Mouse (Mus musculus): ENCODE measurements at regions not wholly inside any gene's neighbourhood (a gene's known extent, or its start where the extent isn't known, plus 50 kb on each side); places are given as distances from the start of the nearest gene placed in this dataset.

- no peak overlapping the region for H3K4me3 ChIP-seq (ENCODE audit: low read depth, low read length)
- no peaks in the 10 kb centered on the region for H3K27me3 ChIP-seq (ENCODE audit: control insufficient read depth, insufficient read depth, low read length)
- no peaks in the 10 kb centered on the region; the same call in 1 of the 2 replicates for H3K4me1 ChIP-seq (ENCODE audit: control insufficient read depth, insufficient read depth, low read length)
- ATAC-seq (ENCODE audit: low FRiP score) (no peak), DNase-seq (ENCODE audit: low spot score, missing footprints) (no peak)
- no peak overlapping the region for H3K9ac ChIP-seq (ENCODE audit: low read length)
- H3K4me2 ChIP-seq = no peak overlapping the region
- no peaks in the 10 kb centered on the region for H3K36me3 ChIP-seq (ENCODE audit: control insufficient read depth, insufficient read depth, low read length)
- H3K27ac ChIP-seq (ENCODE audit: low read depth, low read length) = no peak overlapping the region
- 65% methylated on average over 9 of the region's 9 CpGs for WGBS
- H3K9me3 ChIP-seq (ENCODE audit: control insufficient read depth, low read length) = no peaks in the 10 kb centered on the region
These were observed 445.5 kb upstream of the Cdh11 start for GRCm38 (mm10) chr8:103230741-103231475.

GRCm38 (mm10) chr8:103234374-103234773 is 448.9 kb upstream of the Cdh11 start:
- Histone ChIP-seq H3K4me2 (no peak overlapping the region), H3K9me3 (ENCODE audit: control insufficient read depth, low read length) (no peaks in the 10 kb centered on the region), H3K27me3 (ENCODE audit: control insufficient read depth, insufficient read depth, low read length) (no peaks in the 10 kb centered on the region), H3K36me3 (ENCODE audit: control insufficient read depth, insufficient read depth, low read length) (no peaks in the 10 kb centered on the region), H3K4me1 (ENCODE audit: control insufficient read depth, insufficient read depth, low read length) (no peaks in the 10 kb centered on the region; the same call in 1 of the 2 replicates), H3K9ac (ENCODE audit: low read length) (no peak overlapping the region), H3K4me3 (ENCODE audit: low read depth, low read length) (no peak overlapping the region), H3K27ac (ENCODE audit: low read depth, low read length) (no peak overlapping the region)
- no peak for ATAC-seq (ENCODE audit: low FRiP score)
- DNase-seq (ENCODE audit: low spot score, missing footprints) = no peak
- WGBS = 61% methylated on average over 2 of the region's 2 CpGs

- Histone ChIP-seq H3K4me2 (no peak overlapping the region), H3K4me3 (ENCODE audit: low read depth, low read length) (no peak overlapping the region), H3K4me1 (ENCODE audit: control insufficient read depth, insufficient read depth, low read length) (no peaks in the 10 kb centered on the region; the same call in 1 of the 2 replicates), H3K27ac (ENCODE audit: low read depth, low read length) (no peak overlapping the region), H3K9ac (ENCODE audit: low read length) (no peak overlapping the region), H3K36me3 (ENCODE audit: control insufficient read depth, insufficient read depth, low read length) (no peaks in the 10 kb centered on the region), H3K27me3 (ENCODE audit: control insufficient read depth, insufficient read depth, low read length) (no peaks in the 10 kb centered on the region), H3K9me3 (ENCODE audit: control insufficient read depth, low read length) (no peaks in the 10 kb centered on the region)
- ATAC-seq (ENCODE audit: low FRiP score) (no peak), DNase-seq (ENCODE audit: low spot score, missing footprints) (no peak)
- WGBS = 59% methylated on average over 1 of the region's 1 CpGs
These were observed 450.2 kb upstream of the Cdh11 start for GRCm38 (mm10) chr8:103235614-103236013.

- H3K4me3 ChIP-seq (ENCODE audit: low read depth, low read length) = no peak overlapping the region
- H3K4me2 ChIP-seq = no peak overlapping the region
- H3K36me3 ChIP-seq (ENCODE audit: control insufficient read depth, insufficient read depth, low read length) = no peaks in the 10 kb centered on the region
- DNase-seq (ENCODE audit: low spot score, missing footprints) (peak; percentile 51), ATAC-seq (ENCODE audit: low FRiP score) (no peak)
- no peak overlapping the region for H3K27ac ChIP-seq (ENCODE audit: low read depth, low read length)
- H3K27me3 ChIP-seq (ENCODE audit: control insufficient read depth, insufficient read depth, low read length) = no peaks in the 10 kb centered on the region
- no peak overlapping the region for H3K9ac ChIP-seq (ENCODE audit: low read length)
- no peaks in the 10 kb centered on the region for H3K4me1 ChIP-seq (ENCODE audit: control insufficient read depth, insufficient read depth, low read length)
- H3K9me3 ChIP-seq (ENCODE audit: control insufficient read depth, low read length) = no peaks in the 10 kb centered on the region
These were observed 453.1 kb upstream of the Cdh11 start for GRCm38 (mm10) chr8:103238456-103238970.

- H3K27me3 ChIP-seq (ENCODE audit: control insufficient read depth, insufficient read depth, low read length) = no peaks in the 10 kb centered on the region
- ATAC-seq (ENCODE audit: low FRiP score) = no peak
- no peak overlapping the region for H3K4me2 ChIP-seq
- H3K4me1 ChIP-seq (ENCODE audit: control insufficient read depth, insufficient read depth, low read length) = no peaks in the 10 kb centered on the region
- peak; percentile 65 for DNase-seq (ENCODE audit: low spot score, missing footprints)
- no peak overlapping the region for H3K9ac ChIP-seq (ENCODE audit: low read length)
- no peak overlapping the region for H3K27ac ChIP-seq (ENCODE audit: low read depth, low read length)
- no peaks in the 10 kb centered on the region for H3K36me3 ChIP-seq (ENCODE audit: control insufficient read depth, insufficient read depth, low read length)
- H3K9me3 ChIP-seq (ENCODE audit: control insufficient read depth, low read length) = no peaks in the 10 kb centered on the region
- H3K4me3 ChIP-seq (ENCODE audit: low read depth, low read length) = no peak overlapping the region
- WGBS = 85% methylated on average over 2 of the region's 2 CpGs
These were observed 458.7 kb upstream of the Cdh11 start for GRCm38 (mm10) chr8:103244169-103244568.

GRCm38 (mm10) chr8:103244658-103245057 is 459.2 kb upstream of the Cdh11 start:
- DNase-seq (ENCODE audit: low spot score, missing footprints) = peak; percentile 17
- Histone ChIP-seq H3K9me3 (ENCODE audit: control insufficient read depth, low read length) (no peaks in the 10 kb centered on the region), H3K4me3 (ENCODE audit: low read depth, low read length) (no peak overlapping the region), H3K27me3 (ENCODE audit: control insufficient read depth, insufficient read depth, low read length) (no peaks in the 10 kb centered on the region), H3K4me1 (ENCODE audit: control insufficient read depth, insufficient read depth, low read length) (no peaks in the 10 kb centered on the region), H3K36me3 (ENCODE audit: control insufficient read depth, insufficient read depth, low read length) (no peaks in the 10 kb centered on the region), H3K9ac (ENCODE audit: low read length) (no peak overlapping the region), H3K27ac (ENCODE audit: low read depth, low read length) (no peak overlapping the region), H3K4me2 (no peak overlapping the region)
- WGBS = 89% methylated on average over 6 of the region's 6 CpGs
- no peak for ATAC-seq (ENCODE audit: low FRiP score)

GRCm38 (mm10) chr8:103245864-103246263 is 460.4 kb upstream of the Cdh11 start:
- WGBS = 56% methylated on average over 9 of the region's 9 CpGs
- H3K36me3 ChIP-seq (ENCODE audit: control insufficient read depth, insufficient read depth, low read length) = no peaks in the 10 kb centered on the region
- H3K4me3 ChIP-seq (ENCODE audit: low read depth, low read length) = no peak overlapping the region
- no peak overlapping the region for H3K4me2 ChIP-seq
- H3K27ac ChIP-seq (ENCODE audit: low read depth, low read length) = no peak overlapping the region
- no peaks in the 10 kb centered on the region for H3K4me1 ChIP-seq (ENCODE audit: control insufficient read depth, insufficient read depth, low read length)
- DNase-seq (ENCODE audit: low spot score, missing footprints) (peak; percentile 37), ATAC-seq (ENCODE audit: low FRiP score) (no peak)
- H3K9me3 ChIP-seq (ENCODE audit: control insufficient read depth, low read length) = no peaks in the 10 kb centered on the region
- no peak overlapping the region for H3K9ac ChIP-seq (ENCODE audit: low read length)
- no peaks in the 10 kb centered on the region for H3K27me3 ChIP-seq (ENCODE audit: control insufficient read depth, insufficient read depth, low read length)

- ATAC-seq (ENCODE audit: low FRiP score) (no peak), DNase-seq (ENCODE audit: low spot score, missing footprints) (no peak)
- Histone ChIP-seq H3K4me1 (ENCODE audit: control insufficient read depth, insufficient read depth, low read length) (no peaks in the 10 kb centered on the region), H3K27me3 (ENCODE audit: control insufficient read depth, insufficient read depth, low read length) (no peaks in the 10 kb centered on the region), H3K4me2 (no peak overlapping the region), H3K27ac (ENCODE audit: low read depth, low read length) (no peak overlapping the region), H3K4me3 (ENCODE audit: low read depth, low read length) (no peak overlapping the region), H3K36me3 (ENCODE audit: control insufficient read depth, insufficient read depth, low read length) (no peaks in the 10 kb centered on the region), H3K9me3 (ENCODE audit: control insufficient read depth, low read length) (no peaks in the 10 kb centered on the region), H3K9ac (ENCODE audit: low read length) (no peak overlapping the region)
These were observed 475.8 kb upstream of the Cdh11 start for GRCm38 (mm10) chr8:103261236-103261635.

GRCm38 (mm10) chr8:103270035-103270434 is 484.6 kb upstream of the Cdh11 start:
- ATAC-seq (ENCODE audit: low FRiP score) = no peak
- DNase-seq (ENCODE audit: low spot score, missing footprints) = peak; percentile 73
- no peaks in the 10 kb centered on the region for H3K27me3 ChIP-seq (ENCODE audit: control insufficient read depth, insufficient read depth, low read length)
- no peak overlapping the region for H3K4me2 ChIP-seq
- no peak overlapping the region for H3K4me3 ChIP-seq (ENCODE audit: low read depth, low read length)
- no peaks in the 10 kb centered on the region for H3K36me3 ChIP-seq (ENCODE audit: control insufficient read depth, insufficient read depth, low read length)
- no peaks in the 10 kb centered on the region for H3K9me3 ChIP-seq (ENCODE audit: control insufficient read depth, low read length)
- H3K4me1 ChIP-seq (ENCODE audit: control insufficient read depth, insufficient read depth, low read length) = peaks cover 11% of the 10 kb centered on the region
- no peak overlapping the region for H3K27ac ChIP-seq (ENCODE audit: low read depth, low read length)
- H3K9ac ChIP-seq (ENCODE audit: low read length) = no peak overlapping the region
- 87% methylated on average over 3 of the region's 3 CpGs for WGBS

Data from midbrain, embryonic 11.5 days (tissue).